Mouse (Mus musculus) neural tube, embryonic 15.5 days (tissue): ENCODE measurements around the gene Olfr463. TPM values are rescaled to one million over a fixed set of nuclear protein-coding genes. Genes with fewer than 3 reads are reported as not detected.
"Not testable (repeated sequence)": the region's sequence is repeated elsewhere in the genome, so short reads cannot be mapped to it uniquely, and the experiment has no call there.

Experiments used
- ATAC-seq: fragments of 200-750 bp; cut with Nextera tagmentation; 2 replicates; pipeline ENCODE4 v1.8.0; 2017; ENCODE audit warnings: mild to moderate bottlenecking, moderate TSS enrichment, moderate library complexity; ENCODE audit not compliant: low FRiP score
- H3K27ac ChIP-seq: fragments of 300-500 bp; sonication (generic); replicated peaks from 2 replicates; pipeline ENCODE4 v1.5.1; 2015; ENCODE audit warnings: mild to moderate bottlenecking, inconsistent platforms
- H3K27me3 ChIP-seq: fragments of 300-500 bp; sonication (generic); replicated peaks from 2 replicates; pipeline ENCODE4 v1.6.1; 2015; ENCODE audit warnings: inconsistent platforms
- H3K36me3 ChIP-seq: fragments of 300-500 bp; sonication (generic); 2 replicates; pipeline ENCODE4 v1.6.1; 2015; ENCODE audit warnings: inconsistent platforms
- H3K4me1 ChIP-seq: fragments of 300-500 bp; sonication (generic); 2 replicates; pipeline ENCODE4 v1.6.1; 2015; ENCODE audit warnings: inconsistent platforms
- H3K4me2 ChIP-seq: fragments of 300-500 bp; sonication (generic); 2 replicates; pipeline ENCODE4 v1.6.1; 2015; ENCODE audit warnings: inconsistent platforms, mild to moderate bottlenecking, moderate library complexity
- H3K4me3 ChIP-seq: fragments of 300-500 bp; sonication (generic); replicated peaks from 2 replicates; pipeline ENCODE4 v1.5.1; 2015; ENCODE audit warnings: mild to moderate bottlenecking, inconsistent platforms
- H3K9ac ChIP-seq: fragments of 300-500 bp; sonication (generic); replicated peaks from 2 replicates; pipeline ENCODE4 v1.6.1; 2015; ENCODE audit warnings: mild to moderate bottlenecking, inconsistent platforms
- H3K9me3 ChIP-seq: fragments of 300-500 bp; sonication (generic); replicated peaks from 2 replicates; pipeline ENCODE4 v1.6.1; 2016; ENCODE audit warnings: inconsistent platforms
- WGBS: fragments of 180-500 bp; shearing (Covaris S2); methylation state at CpG from one replicate; pipeline ENCODE4 v1.1.7; 2015; ENCODE audit warnings: mixed read lengths; 5-methylcytosine and 5-hydroxymethylcytosine counted together
- polyA plus RNA-seq: library from polyadenylated mRNA; unstranded; fragments of >200 nt; fragmentation: Nextera tagmentation; extraction: Ambion mirVana; gene quantifications from 2 replicates; pipeline ENCODE4 v1.2.1, GENCODE M21; 2015

The Olfr463 gene
- polyA plus RNA-seq, 1 experiment from 2014 or later: not detected

GRCm38 (mm10) chr11:87875436-87875835 is 21.8 kb downstream of the Olfr463 start, which contains the start of gene Epx:
Gene Epx, minus strand, starts transcription at chr11:87875536.
- Histone ChIP-seq H3K4me3 (no peak within 1 kb of the TSS), H3K36me3 (no peaks in the 10 kb centered on the region), H3K4me1 (peaks cover 8% of the 10 kb centered on the region), H3K9me3 (no peaks in the 10 kb centered on the region), H3K4me2 (no peak within 1 kb of the TSS), H3K27ac (no peak within 1 kb of the TSS), H3K9ac (no peak within 1 kb of the TSS), H3K27me3 (no peaks in the 10 kb centered on the region)
- no peak for ATAC-seq
- 83% methylated on average over 6 of the region's 6 CpGs for WGBS

DNA sequence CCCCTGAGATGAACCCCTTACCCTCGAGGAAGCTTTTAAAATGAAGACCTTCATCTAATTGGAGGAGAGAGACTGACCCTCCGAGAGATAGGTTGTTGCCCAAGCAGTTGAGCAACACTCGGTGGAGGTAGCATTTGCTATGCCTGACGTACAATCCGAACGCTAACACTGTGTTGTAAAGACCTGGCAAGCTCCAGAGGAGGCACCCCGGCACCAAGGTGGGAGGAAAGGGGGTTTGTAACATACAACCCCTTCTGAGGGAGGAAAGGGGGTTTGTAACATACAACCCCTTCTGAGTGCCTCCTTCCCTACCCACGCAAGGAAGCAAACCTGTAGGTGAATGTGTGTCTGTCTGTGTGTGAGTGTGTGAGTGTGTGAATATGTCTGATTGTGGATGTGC is 25.4 kb downstream of the Olfr463 start:
- Histone ChIP-seq H3K4me1 (no peaks in the 10 kb centered on the region), H3K27me3 (no peaks in the 10 kb centered on the region), H3K4me3 (no peak overlapping the region), H3K27ac (no peak overlapping the region), H3K4me2 (no peak overlapping the region), H3K36me3 (no peaks in the 10 kb centered on the region), H3K9me3 (no peaks in the 10 kb centered on the region), H3K9ac (no peak overlapping the region)
- no peak for ATAC-seq
- 39% methylated on average over 8 of the region's 8 CpGs for WGBS

- Histone ChIP-seq H3K4me1 (no peaks in the 10 kb centered on the region), H3K27ac (no peak overlapping the region), H3K4me3 (no peak overlapping the region), H3K4me2 (no peak overlapping the region), H3K9me3 (no peaks in the 10 kb centered on the region), H3K36me3 (no peaks in the 10 kb centered on the region), H3K9ac (no peak overlapping the region), H3K27me3 (no peaks in the 10 kb centered on the region)
- WGBS: 84% methylated on average over 2 of the region's 2 CpGs
- no peak for ATAC-seq
Observed at GRCm38 (mm10) chr11:87870096-87870495, 27.1 kb downstream of the Olfr463 start.

DNA sequence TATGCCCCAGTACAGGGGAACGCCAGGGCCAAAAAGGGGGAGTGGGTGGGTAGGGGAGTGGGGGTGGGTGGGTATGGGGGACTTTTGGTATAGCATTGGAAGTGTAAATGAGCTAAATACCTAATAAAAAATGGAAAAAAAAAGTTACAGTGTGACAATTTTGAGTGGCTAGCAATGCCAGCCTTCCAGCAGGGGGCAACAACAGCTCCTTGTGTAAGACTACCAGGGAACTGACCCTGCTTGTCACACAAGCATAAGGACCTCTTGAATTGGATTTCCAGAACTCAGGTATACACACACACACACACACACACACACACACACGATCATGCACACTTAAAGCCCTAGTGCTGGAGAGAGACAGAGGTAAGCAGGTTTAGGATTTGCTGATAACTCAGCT is 30.3 kb downstream of the Olfr463 start:
- ATAC-seq, H3K4me2 ChIP-seq, H3K36me3 ChIP-seq, H3K27me3 ChIP-seq, H3K9me3 ChIP-seq, H3K9ac ChIP-seq, H3K4me1 ChIP-seq, H3K4me3 ChIP-seq, H3K27ac ChIP-seq: not testable (repeated sequence)
- 86% methylated on average over 1 of the region's 2 CpGs for WGBS

DNA sequence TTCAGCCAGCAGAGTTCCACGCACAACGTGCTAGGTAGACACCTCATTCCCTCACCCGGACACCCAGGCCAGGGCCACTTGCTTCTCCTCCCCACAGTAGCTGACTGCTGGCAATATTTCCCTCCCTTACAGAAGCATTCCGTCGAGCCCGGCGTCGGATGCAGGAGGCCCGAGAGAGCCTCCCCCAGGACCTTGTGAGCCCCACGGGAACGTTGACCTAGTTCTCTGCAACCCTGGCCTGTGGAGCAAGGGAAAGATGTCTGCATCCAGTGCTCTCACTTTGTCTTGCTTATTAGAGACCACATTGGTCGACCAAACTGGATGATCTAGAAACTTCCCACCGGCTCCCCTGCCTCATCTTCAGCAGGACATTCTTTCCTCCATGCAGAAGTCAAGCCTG is 34.4 kb downstream of the Olfr463 start:
- Histone ChIP-seq H3K27ac (no peak overlapping the region), H3K4me2 (no peak overlapping the region), H3K9me3 (no peaks in the 10 kb centered on the region), H3K4me1 (no peaks in the 10 kb centered on the region), H3K36me3 (peaks cover 11% of the 10 kb centered on the region), H3K4me3 (no peak overlapping the region), H3K9ac (no peak overlapping the region), H3K27me3 (no peaks in the 10 kb centered on the region)
- 92% methylated on average over 13 of the region's 13 CpGs for WGBS
- ATAC-seq: no peak

DNA sequence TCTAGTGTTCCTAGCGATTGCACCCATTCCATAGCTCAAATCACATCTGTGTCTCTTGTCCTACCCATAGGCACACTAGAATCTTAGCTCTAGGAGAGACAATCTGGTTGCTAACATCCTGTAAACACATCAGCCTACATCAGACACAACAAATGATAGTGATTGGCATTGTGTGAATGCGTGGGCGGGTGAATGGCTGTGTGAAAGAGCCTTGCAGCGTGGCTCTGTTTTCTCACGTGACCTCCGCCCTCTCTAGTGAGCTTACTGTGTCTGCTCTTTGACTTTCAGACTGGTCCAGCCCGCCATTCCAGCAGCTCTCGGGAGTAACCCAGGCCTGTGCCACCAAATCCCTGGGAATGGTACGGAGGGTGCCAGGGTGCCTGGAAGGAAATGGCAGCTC is 36.8 kb downstream of the Olfr463 start:
- H3K36me3 ChIP-seq: peaks cover 16% of the 10 kb centered on the region
- 72% methylated on average over 9 of the region's 9 CpGs for WGBS

DNA sequence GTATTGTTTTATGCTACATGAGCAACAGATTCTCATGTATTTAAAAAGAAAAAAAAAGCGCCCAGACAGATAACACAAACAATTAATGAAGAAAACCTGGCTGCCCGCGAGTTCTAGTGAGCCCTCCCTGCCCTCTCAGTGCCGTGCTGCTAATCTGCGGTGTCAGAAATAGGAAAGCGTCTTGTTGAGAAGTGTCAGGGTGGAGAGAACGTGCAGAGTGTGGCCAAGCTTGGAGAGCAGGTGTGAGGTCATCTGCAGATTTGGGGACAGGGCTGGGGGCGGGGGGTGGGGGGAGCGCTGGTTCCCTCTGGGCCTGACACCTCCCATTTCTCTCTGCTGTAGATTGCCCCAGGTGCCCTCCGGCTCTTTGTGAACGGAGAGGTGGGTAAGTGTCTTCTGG is 37.9 kb downstream of the Olfr463 start:
- ATAC-seq: no peak
- no peak overlapping the region for H3K9ac ChIP-seq
- H3K27me3 ChIP-seq: no peaks in the 10 kb centered on the region
- H3K4me1 ChIP-seq: no peaks in the 10 kb centered on the region
- WGBS: 94% methylated on average over 11 of the region's 11 CpGs
- no peak overlapping the region for H3K4me3 ChIP-seq
- peaks cover 16% of the 10 kb centered on the region for H3K36me3 ChIP-seq
- H3K27ac ChIP-seq: no peak overlapping the region
- no peaks in the 10 kb centered on the region for H3K9me3 ChIP-seq
- no peak overlapping the region for H3K4me2 ChIP-seq

More for the DNA sequence above, 36.8 kb downstream of the Olfr463 start:
- no peaks in the 10 kb centered on the region for H3K27me3 ChIP-seq
- no peak overlapping the region for H3K9ac ChIP-seq
- ATAC-seq: no peak
- no peak overlapping the region for H3K4me2 ChIP-seq
- no peaks in the 10 kb centered on the region for H3K9me3 ChIP-seq
- H3K4me3 ChIP-seq: no peak overlapping the region
- H3K27ac ChIP-seq: no peak overlapping the region
- H3K4me1 ChIP-seq: no peaks in the 10 kb centered on the region

GRCm38 (mm10) chr11:87854550-87854949 is 42.6 kb downstream of the Olfr463 start:
- no peaks in the 10 kb centered on the region for H3K9me3 ChIP-seq
- no peaks in the 10 kb centered on the region for H3K27me3 ChIP-seq
- peaks cover 14% of the 10 kb centered on the region for H3K4me1 ChIP-seq
- H3K4me3 ChIP-seq: no peak overlapping the region
- H3K27ac ChIP-seq: no peak overlapping the region
- H3K36me3 ChIP-seq: peaks cover 8% of the 10 kb centered on the region; the same call in 1 of the 2 replicates
- no peak overlapping the region for H3K4me2 ChIP-seq
- no peak for ATAC-seq
- 93% methylated on average over 7 of the region's 7 CpGs for WGBS
- H3K9ac ChIP-seq: no peak overlapping the region

- Histone ChIP-seq H3K27me3 (no peaks in the 10 kb centered on the region), H3K9ac (peak overlapping the region; percentile 55), H3K4me3 (peak overlapping the region; percentile 68), H3K4me2 (peak overlapping the region; percentile 87), H3K36me3 (peaks cover 8% of the 10 kb centered on the region; the same call in 1 of the 2 replicates), H3K9me3 (no peaks in the 10 kb centered on the region), H3K4me1 (peaks cover 14% of the 10 kb centered on the region), H3K27ac (peak overlapping the region; percentile 86)
- 28% methylated on average over 8 of the region's 8 CpGs for WGBS
- ATAC-seq: peak; percentile 56
Observed at GRCm38 (mm10) chr11:87853597-87853954, 43.6 kb downstream of the Olfr463 start.

DNA sequence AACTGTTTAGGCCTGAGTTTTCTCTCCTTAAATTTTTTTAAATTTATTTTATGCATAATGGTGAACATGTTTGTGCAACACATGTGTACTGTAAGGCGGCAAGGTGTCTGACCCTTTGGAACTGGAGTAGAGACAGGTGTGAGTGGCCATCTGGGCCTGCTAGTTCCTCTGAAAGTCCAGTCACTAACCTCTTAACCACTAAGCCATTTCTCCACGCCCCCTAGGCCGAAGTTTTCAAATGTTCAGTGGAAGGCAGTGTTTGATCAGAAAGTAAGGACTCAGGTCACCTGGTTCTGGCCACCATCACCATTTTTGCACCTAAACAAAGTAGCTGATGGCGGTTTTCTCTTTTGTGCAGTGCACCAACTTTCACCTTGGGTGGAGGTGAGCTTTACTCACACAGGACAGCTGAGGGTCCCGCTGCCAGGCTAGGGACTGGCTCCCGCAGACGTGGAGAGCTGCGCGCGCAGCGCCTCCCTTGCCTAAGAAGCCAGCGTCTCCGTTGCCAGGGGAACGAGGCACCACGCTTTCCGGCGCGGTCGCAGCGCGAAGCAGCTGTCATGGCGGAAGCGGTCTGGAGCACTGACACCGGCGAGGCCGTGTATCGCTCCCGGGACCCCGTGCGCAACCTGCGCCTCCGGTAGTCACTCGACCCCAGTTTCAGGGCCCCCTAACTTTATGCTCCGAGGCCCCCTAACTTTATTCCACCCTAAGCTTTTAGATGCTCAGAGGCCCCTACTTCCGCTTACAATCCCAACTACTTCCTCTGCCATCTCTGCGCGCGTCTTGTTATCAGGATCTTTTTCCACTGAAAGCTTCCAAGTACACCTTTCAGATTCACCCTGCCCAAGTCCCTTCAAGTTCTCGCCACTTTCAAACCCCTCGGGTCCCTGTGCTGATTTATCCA is 44.2 kb downstream of the Olfr463 start, which contains the start of gene Mks1:
Gene Mks1 (plus strand): TSS at position 526 of the 907 bp plus-strand sequence.
- H3K9me3 ChIP-seq: no peaks in the 10 kb centered on the region
- peak within 1 kb of the TSS; percentile 87 for H3K4me2 ChIP-seq
- WGBS: 5% methylated on average over 40 of the region's 40 CpGs
- peaks cover 6% of the 10 kb centered on the region; the same call in 1 of the 2 replicates for H3K36me3 ChIP-seq
- ATAC-seq: peak; percentile 94
- H3K4me1 ChIP-seq: peaks cover 14% of the 10 kb centered on the region
- peak within 1 kb of the TSS; percentile 68 for H3K4me3 ChIP-seq
- peak within 1 kb of the TSS; percentile 86 for H3K27ac ChIP-seq
- peak within 1 kb of the TSS; percentile 55 for H3K9ac ChIP-seq
- H3K27me3 ChIP-seq: no peaks in the 10 kb centered on the region

DNA sequence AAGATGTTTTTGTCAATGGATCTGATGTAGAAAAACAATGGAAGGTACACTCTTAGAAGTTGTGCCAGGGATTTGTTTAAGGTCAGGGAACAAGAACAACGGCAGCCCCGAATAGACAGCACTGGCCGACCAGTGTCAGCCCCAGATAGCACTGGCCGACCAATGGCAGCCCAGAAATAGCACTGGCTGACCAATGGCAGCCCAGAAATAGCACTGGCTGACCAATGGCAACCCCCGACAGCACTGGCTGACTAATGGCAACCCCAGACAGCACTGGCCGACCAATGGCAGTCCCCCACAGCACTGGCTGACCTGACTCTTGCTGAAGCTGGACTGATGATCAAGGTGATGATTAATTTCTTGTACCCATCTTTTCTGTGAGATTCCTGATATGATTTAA is 49.3 kb downstream of the Olfr463 start:
- no peak for ATAC-seq
- H3K4me3 ChIP-seq: no peak overlapping the region

DNA sequence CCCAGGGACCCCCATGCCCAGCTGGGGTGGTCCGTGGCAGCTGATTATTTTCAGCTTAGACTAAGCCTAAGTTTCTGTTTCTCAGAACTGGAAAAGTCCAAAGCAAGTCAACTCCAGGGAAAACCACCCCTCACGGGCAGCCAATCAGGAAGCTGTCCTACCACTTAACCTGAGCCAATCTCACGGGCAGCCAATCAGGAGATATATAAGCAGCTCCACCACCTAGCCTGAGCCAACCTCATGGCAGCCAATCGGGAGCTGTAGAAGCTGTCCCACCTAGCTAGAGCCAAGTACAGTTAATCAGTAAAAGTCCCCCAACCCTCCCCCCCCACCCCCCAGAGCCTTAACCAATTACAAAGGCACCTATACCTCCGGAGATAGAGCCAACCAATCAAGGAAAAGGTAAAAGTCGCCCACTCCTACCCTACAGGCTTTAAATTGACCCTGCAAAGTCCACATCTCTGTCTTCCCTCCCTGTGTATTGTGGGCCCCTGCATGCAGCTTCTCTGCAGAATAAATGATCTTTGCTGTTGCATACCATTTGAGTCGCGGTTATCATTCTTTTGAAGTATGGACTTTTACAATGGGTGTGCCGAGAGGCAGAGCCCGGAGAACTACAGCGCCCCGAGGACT is 50.1 kb downstream of the Olfr463 start:
- Histone ChIP-seq H3K4me2 (no peak overlapping the region), H3K9ac (no peak overlapping the region), H3K4me3 (no peak overlapping the region), H3K4me1 (no peaks in the 10 kb centered on the region), H3K9me3 (no peaks in the 10 kb centered on the region), H3K36me3 (no peaks in the 10 kb centered on the region), H3K27me3 (no peaks in the 10 kb centered on the region), H3K27ac (no peak overlapping the region)
- no peak for ATAC-seq
- WGBS: 86% methylated on average over 12 of the region's 12 CpGs

More for the DNA sequence above, 49.3 kb downstream of the Olfr463 start:
- no peak overlapping the region for H3K4me2 ChIP-seq
- H3K36me3 ChIP-seq: no peaks in the 10 kb centered on the region
- peaks cover 5% of the 10 kb centered on the region for H3K4me1 ChIP-seq
- WGBS: 74% methylated on average over 6 of the region's 6 CpGs
- no peaks in the 10 kb centered on the region for H3K9me3 ChIP-seq
- no peak overlapping the region for H3K9ac ChIP-seq
- H3K27me3 ChIP-seq: no peaks in the 10 kb centered on the region
- H3K27ac ChIP-seq: no peak overlapping the region
